ENCODE assay signal across 8 mouse cellular contexts in genomic region chr1:40802759-40803158, GRCm38 (mm10). TPM values are rescaled to one million over a fixed set of nuclear protein-coding genes. Genes with fewer than 3 reads are reported as not detected.
A peak's percentile ranks its signal among the peaks of the same experiment; 100 is the strongest.
DNase-seq lines count a peak whose midpoint lies in the region; ATAC-seq and TF ChIP-seq lines count a peak whose summit lies in the region.

No protein-coding gene starts in this region.

- DNase-seq in heart, adult 2 months = peak in 1 of 2 experiments; percentile 48
- DNase-seq in 416B (ENCODE audit: low read depth) = peak; percentile 78
- peak; percentile 0 for DNase-seq in Patski (ENCODE audit: low read depth, low spot score)
- peak; percentile 46 for DNase-seq in embryo, embryonic 11.5 days (ENCODE audit: low read depth, low spot score)
- DNase-seq in kidney, postnatal 14 days = peak; percentile 55
- DNase-seq in lung, adult 2 months = peak; percentile 30
- DNase-seq in splenic B cell, adult 2 months (ENCODE audit: low read depth, low spot score) = peak; percentile 71

- H3K4me2 ChIP-seq in heart, embryonic 11.5 days = no peak overlapping the region

- WGBS in heart, adult 2 months = 18% methylated on average over 3 of the region's 3 CpGs
- 21% methylated on average over 3 of the region's 3 CpGs for WGBS in heart, embryonic 11.5 days (ENCODE audit: insufficient replicate concordance)
- 19% methylated on average over 3 of the region's 3 CpGs for WGBS in lung, adult 2 months

- POLR2A ChIA-PET in Patski (lab: Charles Lee) = no interaction called here

- no peak overlapping the region for H3K4me3 ChIP-seq in heart, adult 2 months
- H3K4me3 ChIP-seq in heart, embryonic 11.5 days (ENCODE audit: low read depth, low read length) = no peak overlapping the region
- H3K4me3 ChIP-seq in lung, adult 2 months (replicated peaks; ENCODE audit: extremely low read depth, low read depth, low read length) = no peak overlapping the region

- in situ Hi-C loops in Patski (cut with MboI; ENCODE audit: low pct_unique_long_range_greater_than_20kb) = no loop called here

- no peak overlapping the region for H3K9ac ChIP-seq in heart, adult 2 months (ENCODE audit: low read depth, low read length)
- no peak overlapping the region for H3K9ac ChIP-seq in heart, embryonic 11.5 days (ENCODE audit: low read depth, low read length)

- ATAC-seq in heart, embryonic 11.5 days (replicated peaks; ENCODE audit: insufficient number of reproducible peaks, low FRiP score, low TSS enrichment) = no peak
- ATAC-seq in Patski = no peak

- H3K9me3 ChIP-seq in heart, embryonic 11.5 days (replicated peaks; ENCODE audit: control insufficient read depth, low read length) = no peaks in the 10 kb centered on the region

- H3K36me3 ChIP-seq in heart, adult 2 months (ENCODE audit: control insufficient read depth, insufficient read depth, low read length) = peaks cover 3% of the 10 kb centered on the region; the same call in 1 of the 2 replicates
- H3K36me3 ChIP-seq in heart, embryonic 11.5 days (ENCODE audit: control insufficient read depth, insufficient read depth, low read length) = no peaks in the 10 kb centered on the region
- H3K36me3 ChIP-seq in splenic B cell, adult 2 months (ENCODE audit: control insufficient read depth, insufficient read depth, low read length, poor library complexity, severe bottlenecking) = no peaks in the 10 kb centered on the region

- no peak overlapping the region for H3K27ac ChIP-seq in heart, adult 2 months
- no peak overlapping the region for H3K27ac ChIP-seq in heart, embryonic 11.5 days (ENCODE audit: low read depth, low read length)

- peak; percentile 97 for TF ChIP-seq CTCF in heart, adult 2 months (IDR thresholded peaks at IDR 0.05)
- TF ChIP-seq CTCF in Patski (IDR thresholded peaks at IDR 0.05) = peak; percentile 69
- peak; percentile 39; the same call in 1 of the 2 replicates for TF ChIP-seq CTCF in lung, adult 2 months (IDR thresholded peaks at IDR 0.05; ENCODE audit: insufficient read depth, low read length)

- CTCF ChIA-PET in Patski (lab: Charles Lee) = interaction anchor here (0.7 to 1.7 kb wide), 12 partner anchors 10 to 44 kb away, joined by 3 to 10 read pairs (median 4); no protein-coding TSS in a partner anchor

- H3K27me3 ChIP-seq in heart, adult 2 months (ENCODE audit: control insufficient read depth, insufficient read depth, low read length) = no peaks in the 10 kb centered on the region
- no peaks in the 10 kb centered on the region for H3K27me3 ChIP-seq in heart, embryonic 11.5 days (ENCODE audit: control insufficient read depth, insufficient read depth, low read length)
- H3K27me3 ChIP-seq in Patski = peaks cover 29% of the 10 kb centered on the region
- H3K27me3 ChIP-seq in splenic B cell, adult 2 months (ENCODE audit: control insufficient read depth, insufficient read depth, low read length, poor library complexity, severe bottlenecking) = no peaks in the 10 kb centered on the region

- intact Hi-C loops in heart, adult 2 months (cut with DNase I) = loop anchor here (1.0 kb wide), 1 partner anchor 42 kb away; no protein-coding TSS in a partner anchor

- H3K79me2 ChIP-seq in heart, adult 2 months (replicated peaks; ENCODE audit: control insufficient read depth, insufficient read depth, low read length) = no peaks in the 10 kb centered on the region

- no peaks in the 10 kb centered on the region; the same call in 1 of the 2 replicates for H3K4me1 ChIP-seq in heart, adult 2 months (ENCODE audit: control insufficient read depth, insufficient read depth, low read length)
- H3K4me1 ChIP-seq in heart, embryonic 11.5 days (ENCODE audit: control insufficient read depth, insufficient read depth, low read length) = peaks cover 7% of the 10 kb centered on the region; the same call in 1 of the 2 replicates
- H3K4me1 ChIP-seq in lung, adult 2 months (ENCODE audit: control insufficient read depth, insufficient read depth, low read length) = no peaks in the 10 kb centered on the region

- TF ChIP-seq EP300 in heart, adult 2 months (IDR thresholded peaks at IDR 0.05; ENCODE audit: insufficient read depth, low read depth, low read length) = no peak

- no peak for TF ChIP-seq POLR2A in heart, adult 2 months (IDR thresholded peaks at IDR 0.05; ENCODE audit: insufficient read depth, low read depth, low read length)
- TF ChIP-seq POLR2A in lung, adult 2 months (IDR thresholded peaks at IDR 0.05; ENCODE audit: borderline replicate concordance, extremely low read depth, low read depth, low read length) = no peak

RNA-seq across cellular contexts. Expression of gene Tmem182, which starts 2.6 kb away (rescaled TPM):
- total RNA-seq in heart, adult 2 months (2021) = 100 to 1,000 TPM; 142 to 178 TPM
- polyA plus RNA-seq in heart, adult 2 months (2012; rRNA removed) = 89.5 and 174 TPM in 2 replicates
- polyA plus RNA-seq in heart, embryonic 11.5 days (2014; fragmentation: Nextera tagmentation; extraction: Ambion mirVana) = 17.7 and 18.9 TPM in 2 replicates
- not detected for polyA plus RNA-seq in Patski (2021)
- 0.97 and 4.9 TPM in 2 replicates for polyA plus RNA-seq in lung, adult 2 months (2012; rRNA removed)

RNA-seq across cellular contexts. Expression of gene Mfsd9, which starts 12.3 kb away (rescaled TPM):
- under 1 TPM; 0.52 to 0.57 TPM for total RNA-seq in heart, adult 2 months (2021)
- 0.72 and 1.3 TPM in 2 replicates for polyA plus RNA-seq in heart, adult 2 months (2012; rRNA removed)
- polyA plus RNA-seq in heart, embryonic 11.5 days (2014; fragmentation: Nextera tagmentation; extraction: Ambion mirVana) = 1.9 and 2.0 TPM in 2 replicates
- 6.2 TPM for polyA plus RNA-seq in Patski (2021)
- 1.8 and 2.8 TPM in 2 replicates for polyA plus RNA-seq in lung, adult 2 months (2012; rRNA removed)

Comparison
In these comparisons a context has a peak if more than half of its experiments do, and no peak if none do; other contexts are left out.
1. CTCF ChIP-seq: peak in every context shown above with its lines; median percentile 97 in heart, adult 2 months; 69 in Patski; 39 in lung, adult 2 months.